Mouse (Mus musculus) kidney, postnatal 10 days (tissue): ENCODE results near the gene Rnf144b.

Experiments
- DNase-seq: peaks from one replicate; pipeline ENCODE4 v3.0.0; 2021; ENCODE audit warnings: mixed read lengths

Rnf144b gene

GRCm38 (mm10) chr13:47125595-47125994 lies 3.1 kb downstream of the Rnf144b start:
- DNase-seq: no peak

- DNase-seq: no peak
Observed at GRCm38 (mm10) chr13:47129090-47129489, 6.6 kb downstream of the Rnf144b start.

GRCm38 (mm10) chr13:47133058-47133457 lies 10.6 kb downstream of the Rnf144b start:
- no peak for DNase-seq

- DNase-seq: no peak
Observed at GRCm38 (mm10) chr13:47134836-47135235, 12.4 kb downstream of the Rnf144b start.

- no peak for DNase-seq
Observed at GRCm38 (mm10) chr13:47135741-47136140, 13.3 kb downstream of the Rnf144b start.

- no peak for DNase-seq
Observed at GRCm38 (mm10) chr13:47142764-47143163, 20.3 kb downstream of the Rnf144b start.

GRCm38 (mm10) chr13:47145939-47146338 lies 23.5 kb downstream of the Rnf144b start:
- DNase-seq: no peak

GRCm38 (mm10) chr13:47146388-47146787 lies 23.9 kb downstream of the Rnf144b start:
- DNase-seq: no peak

- no peak for DNase-seq
Observed at GRCm38 (mm10) chr13:47148573-47148972, 26.1 kb downstream of the Rnf144b start.

GRCm38 (mm10) chr13:47149993-47150392 lies 27.5 kb downstream of the Rnf144b start:
- DNase-seq: no peak

GRCm38 (mm10) chr13:47151060-47151459 lies 28.6 kb downstream of the Rnf144b start:
- DNase-seq: no peak

- DNase-seq: peak; percentile 45
Observed at GRCm38 (mm10) chr13:47152390-47152789, 29.9 kb downstream of the Rnf144b start.

- no peak for DNase-seq
Observed at GRCm38 (mm10) chr13:47153206-47153605, 30.8 kb downstream of the Rnf144b start.

GRCm38 (mm10) chr13:47154866-47155265 lies 32.4 kb downstream of the Rnf144b start:
- no peak for DNase-seq

- no peak for DNase-seq
Observed at GRCm38 (mm10) chr13:47156841-47157240, 34.4 kb downstream of the Rnf144b start.

GRCm38 (mm10) chr13:47162001-47162400 lies 39.5 kb downstream of the Rnf144b start:
- DNase-seq: no peak

GRCm38 (mm10) chr13:47164732-47165131 lies 42.3 kb downstream of the Rnf144b start:
- DNase-seq: no peak

GRCm38 (mm10) chr13:47165261-47165660 lies 42.8 kb downstream of the Rnf144b start:
- DNase-seq: no peak

- DNase-seq: no peak
Observed at GRCm38 (mm10) chr13:47168484-47168883, 46.0 kb downstream of the Rnf144b start.

GRCm38 (mm10) chr13:47170026-47170425 lies 47.6 kb downstream of the Rnf144b start:
- DNase-seq: no peak

GRCm38 (mm10) chr13:47170811-47171555 lies 48.5 kb downstream of the Rnf144b start:
- DNase-seq: no peak

GRCm38 (mm10) chr13:47172891-47173290 lies 50.4 kb downstream of the Rnf144b start:
- no peak for DNase-seq

- DNase-seq: peak; percentile 20
Observed at GRCm38 (mm10) chr13:47178182-47178581, 55.7 kb downstream of the Rnf144b start.

GRCm38 (mm10) chr13:47180776-47181175 lies 58.3 kb downstream of the Rnf144b start:
- DNase-seq: no peak

GRCm38 (mm10) chr13:47182366-47182765 lies 59.9 kb downstream of the Rnf144b start:
- no peak for DNase-seq
